Comparison of ENCODE assay signal across 12 mouse cellular contexts in the genomic region with DNA sequence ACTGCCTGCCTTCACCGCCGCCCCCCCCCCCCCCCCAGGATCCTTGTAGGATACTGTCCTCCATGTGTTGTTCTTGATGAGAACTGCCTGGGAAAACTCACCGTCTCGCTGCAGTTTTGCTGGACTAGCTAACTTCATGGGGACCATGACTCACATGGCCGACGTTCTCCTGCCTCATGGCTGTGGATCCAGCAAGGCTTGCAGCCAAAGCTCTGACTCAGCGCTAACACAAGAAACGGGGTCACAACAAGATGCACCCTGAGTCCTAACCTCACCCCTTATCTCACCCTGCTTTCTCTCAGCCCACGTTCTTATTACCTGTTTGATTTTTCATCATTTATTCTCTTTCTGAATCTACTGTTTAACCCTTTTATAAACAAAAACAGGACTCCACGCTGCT. TPM values are rescaled to one million over a fixed set of nuclear protein-coding genes. Genes with fewer than 3 reads are reported as not detected.
DNase-seq lines count a peak whose midpoint lies in the region; ATAC-seq lines count a peak whose summit lies in the region.
"Had no signal": no experiment of that assay in that cellular context is flagged by ENCODE, and none has a peak within 500 bp of the region (broad histone marks: within the 10 kb centered on the region; RNA-seq: fewer than 3 reads in every experiment).

No protein-coding gene starts in this region.

- WGBS in kidney, embryonic 16.5 days = 81% methylated on average over 10 of the region's 10 CpGs
- WGBS in midbrain, embryonic 15.5 days = 83% methylated on average over 10 of the region's 10 CpGs

- H3K9me3 ChIP-seq in kidney, embryonic 16.5 days (ENCODE audit: low read length) = no peaks in the 10 kb centered on the region
- no peaks in the 10 kb centered on the region for H3K9me3 ChIP-seq in midbrain, embryonic 15.5 days
- H3K9me3 ChIP-seq: intestine, embryonic 15.5 days; stomach, embryonic 15.5 days had no signal

- H3K4me2 ChIP-seq in kidney, embryonic 16.5 days (replicated peaks; ENCODE audit: low read depth, low read length) = no peak overlapping the region
- H3K4me2 ChIP-seq in midbrain, embryonic 15.5 days = no peak overlapping the region
- H3K4me2 ChIP-seq: intestine, embryonic 15.5 days; lung, embryonic 14.5 days; stomach, embryonic 15.5 days had no signal

- no peaks in the 10 kb centered on the region for H3K27me3 ChIP-seq in kidney, embryonic 16.5 days (ENCODE audit: insufficient read depth, low read length)
- H3K27me3 ChIP-seq in midbrain, embryonic 15.5 days (replicated peaks) = 0 out of 2 replicates have a peak, but pooled peaks cover under 1% of the 10 kb centered on the region
- H3K27me3 ChIP-seq: CH12.LX; intestine, embryonic 15.5 days; stomach, embryonic 15.5 days had no signal

- DNase-seq in kidney, adult 11 months = peak; percentile 44
- peak; percentile 42 for DNase-seq in urinary bladder, postnatal 25 days (ENCODE audit: low spot score)
- no peak for DNase-seq in urinary bladder, postnatal 4 days (ENCODE audit: low spot score in 2 of 2)
- peak; percentile 45 to 66 for DNase-seq in gastrocnemius, postnatal 36 days
- no peak for DNase-seq in retina, postnatal 1 day
- DNase-seq: lung, embryonic 14.5 days had no signal

- H3K4me1 ChIP-seq in kidney, embryonic 16.5 days (ENCODE audit: insufficient read depth, low read length) = peaks cover 11% of the 10 kb centered on the region; the same call in 1 of the 2 replicates
- H3K4me1 ChIP-seq in midbrain, embryonic 15.5 days = 0 out of 2 replicates have a peak, but pooled peaks cover 4% of the 10 kb centered on the region
- H3K4me1 ChIP-seq: intestine, embryonic 15.5 days; stomach, embryonic 15.5 days had no signal

- no peak overlapping the region for H3K27ac ChIP-seq in kidney, embryonic 16.5 days (ENCODE audit: low read length)
- no peak overlapping the region for H3K27ac ChIP-seq in midbrain, embryonic 15.5 days
- H3K27ac ChIP-seq: intestine, embryonic 15.5 days; stomach, embryonic 15.5 days had no signal

- no peak for ATAC-seq in kidney, embryonic 16.5 days (ENCODE audit: low FRiP score, low TSS enrichment)
- ATAC-seq in megakaryocyte-erythroid progenitor cell, adult 5-6 weeks (replicated peaks; ENCODE audit: low FRiP score, low TSS enrichment, poor library complexity, severe bottlenecking) = no peak
- no peak for ATAC-seq in midbrain, embryonic 15.5 days (replicated peaks)
- ATAC-seq: intestine, embryonic 15.5 days had no signal

- H3K36me3 ChIP-seq in kidney, embryonic 16.5 days (ENCODE audit: insufficient read depth, low read length) = no peaks in the 10 kb centered on the region
- H3K36me3 ChIP-seq in midbrain, embryonic 15.5 days (replicated peaks) = no peaks in the 10 kb centered on the region
- H3K36me3 ChIP-seq: intestine, embryonic 15.5 days; stomach, embryonic 15.5 days had no signal

- no peak overlapping the region for H3K9ac ChIP-seq in kidney, embryonic 16.5 days (replicated peaks; ENCODE audit: low read length)
- no peak overlapping the region for H3K9ac ChIP-seq in midbrain, embryonic 15.5 days
- H3K9ac ChIP-seq: intestine, embryonic 15.5 days; lung, embryonic 14.5 days; stomach, embryonic 15.5 days had no signal

- H3K4me3 ChIP-seq in kidney, embryonic 16.5 days (ENCODE audit: low read length) = no peak overlapping the region
- H3K4me3 ChIP-seq in midbrain, embryonic 15.5 days = no peak overlapping the region
- H3K4me3 ChIP-seq: intestine, embryonic 15.5 days; stomach, embryonic 15.5 days had no signal

- intact Hi-C loops in gastrocnemius, postnatal 36 days (cut with DNase I) = no loop called here

RNA-seq across cellular contexts. Expression of a gene that starts 56.2 kb away (rescaled TPM):
- 9.0 and 10.1 TPM in 2 replicates for polyA plus RNA-seq in kidney, embryonic 16.5 days (2015; fragmentation: Nextera tagmentation; extraction: Ambion mirVana)
- total RNA-seq in gastrocnemius, postnatal 36 days (2021) = 1 to 10 TPM in 1 of 2 experiments, under 1 TPM in 1; 0.62 to 1.1 TPM
- 0.37 TPM in 1 of 2 replicates, not detected in the other for total RNA-seq in megakaryocyte-erythroid progenitor cell, adult 5-6 weeks (2014; fragmentation: Nextera tagmentation)
- total RNA-seq in megakaryocyte-erythroid progenitor cell, adult 5-6 weeks (2017) = 0.80 TPM in 1 of 2 replicates, not detected in the other
- polyA plus RNA-seq in midbrain, embryonic 15.5 days (2015; fragmentation: Nextera tagmentation; extraction: Ambion mirVana) = 3.3 and 4.6 TPM in 2 replicates
- total RNA-seq: CH12.LX had no signal

Comparison
In these comparisons a context has a peak if more than half of its experiments do, and no peak if none do; other contexts are left out.
1. DNase-seq: peak in kidney, adult 11 months (single experiment), urinary bladder, postnatal 25 days (single experiment) and gastrocnemius, postnatal 36 days (2 of 2); none in urinary bladder, postnatal 4 days (0 of 2) and retina, postnatal 1 day (single experiment).